Mouse (Mus musculus): Measurements from ENCODE around the gene Blvra.

GRCm38 (mm10) chr2:127035006-127035605, 35.4 kb upstream of the Blvra start:
- TF ChIP-seq TAL1 (IDR thresholded peaks at IDR 0.05; ENCODE audit: low read length) (no peak), NELFE (IDR thresholded peaks at IDR 0.05; ENCODE audit: low read depth, low read length) (no peak), ZNF384 (IDR thresholded peaks at IDR 0.05; ENCODE audit: low read depth, low read length) (no peak), POLR2AphosphoS2 (IDR thresholded peaks at IDR 0.05; ENCODE audit: low read length) (no peak), KAT2A (conservative IDR thresholded peaks at IDR 0.05; ENCODE audit: low read depth, low read length) (no peak), POLR2A (IDR thresholded peaks at IDR 0.05; ENCODE audit: control insufficient read depth in 1 of 2, insufficient read depth in 1 of 2, low read depth in 1 of 2, low read length in 2 of 2, poor library complexity in 1 of 2) (no peak), CTCF (IDR thresholded peaks at IDR 0.05 in 2 of 3, conservative IDR thresholded peaks at IDR 0.05 in 1 of 3; ENCODE audit: control insufficient read depth in 1 of 3, insufficient read depth in 1 of 3, low read depth in 2 of 3, low read length in 3 of 3, poor library complexity in 1 of 3, severe bottlenecking in 1 of 3) (no peak), E2F4 (IDR thresholded peaks at IDR 0.05; ENCODE audit: borderline replicate concordance, low read depth, low read length) (no peak), MAFK (IDR thresholded peaks at IDR 0.05; ENCODE audit: borderline replicate concordance, low read depth, low read length) (no peak), SMC3 (IDR thresholded peaks at IDR 0.05; ENCODE audit: low read depth, low read length) (no peak), ZC3H11A (IDR thresholded peaks at IDR 0.05; ENCODE audit: low read depth, low read length) (no peak), MXI1 (IDR thresholded peaks at IDR 0.05; ENCODE audit: low read depth, low read length) (no peak)
